Mouse (Mus musculus) T-helper 1 cell (primary cell): ENCODE data around the gene Ppp1r12a.

Experiments used
- in situ Hi-C: fragments of 300-600 bp; cut with MboI, MseI; formaldehyde crosslinking; loops from one replicate; pipeline ENCODE4 v1.15.1; 2025; ENCODE audit warnings: high pct_unique_total_duplicates

Gene Ppp1r12a

GRCm38 (mm10) chr10:108161261-108162256 lies at the start of gene Ppp1r12a:
Ppp1r12a (plus strand) TSS chr10:108162193.
- in situ Hi-C loops = loop anchor here (25.0 kb wide), 1 partner anchor 224 kb away; no protein-coding TSS in a partner anchor

GRCm38 (mm10) chr10:108113361-108114237 lies 48.4 kb upstream of the Ppp1r12a start:
- in situ Hi-C loops = no loop called here

- in situ Hi-C loops = no loop called here
Measured at GRCm38 (mm10) chr10:108118200-108119163, 43.5 kb upstream of the Ppp1r12a start.

GRCm38 (mm10) chr10:108119416-108119815 lies 42.6 kb upstream of the Ppp1r12a start:
- in situ Hi-C loops = no loop called here

GRCm38 (mm10) chr10:108124934-108125599 lies 36.9 kb upstream of the Ppp1r12a start:
- in situ Hi-C loops = no loop called here

- in situ Hi-C loops = no loop called here
Measured at GRCm38 (mm10) chr10:108129167-108129566, 32.8 kb upstream of the Ppp1r12a start.

GRCm38 (mm10) chr10:108131858-108132257 lies 30.1 kb upstream of the Ppp1r12a start:
- in situ Hi-C loops = no loop called here

GRCm38 (mm10) chr10:108133253-108133652 lies 28.7 kb upstream of the Ppp1r12a start:
- in situ Hi-C loops = no loop called here

- in situ Hi-C loops = no loop called here
Measured at GRCm38 (mm10) chr10:108133745-108134144, 28.2 kb upstream of the Ppp1r12a start.

GRCm38 (mm10) chr10:108138347-108138746 lies 23.6 kb upstream of the Ppp1r12a start:
- in situ Hi-C loops = no loop called here

- in situ Hi-C loops = no loop called here
Measured at GRCm38 (mm10) chr10:108139788-108140187, 22.2 kb upstream of the Ppp1r12a start.

GRCm38 (mm10) chr10:108140742-108141141 lies 21.3 kb upstream of the Ppp1r12a start:
- in situ Hi-C loops = no loop called here

- in situ Hi-C loops = no loop called here
Measured at GRCm38 (mm10) chr10:108143991-108144525, 17.9 kb upstream of the Ppp1r12a start.

- in situ Hi-C loops = no loop called here
Measured at GRCm38 (mm10) chr10:108145701-108146100, 16.3 kb upstream of the Ppp1r12a start.

GRCm38 (mm10) chr10:108147031-108147430 lies 15.0 kb upstream of the Ppp1r12a start:
- in situ Hi-C loops = no loop called here

- in situ Hi-C loops = loop anchor here (25.0 kb wide), 1 partner anchor 216 kb away; no protein-coding TSS in a partner anchor
Measured at GRCm38 (mm10) chr10:108153301-108153700, 8.7 kb upstream of the Ppp1r12a start.

GRCm38 (mm10) chr10:108155042-108155686 lies 6.8 kb upstream of the Ppp1r12a start:
- in situ Hi-C loops = loop anchor here (25.0 kb wide), 1 partner anchor 218 kb away; no protein-coding TSS in a partner anchor

GRCm38 (mm10) chr10:108155687-108156067 lies 6.3 kb upstream of the Ppp1r12a start:
- in situ Hi-C loops = loop anchor here (25.0 kb wide), 1 partner anchor 218 kb away; no protein-coding TSS in a partner anchor

GRCm38 (mm10) chr10:108156128-108156527 lies 5.9 kb upstream of the Ppp1r12a start:
- in situ Hi-C loops = loop anchor here (25.0 kb wide), 1 partner anchor 219 kb away; no protein-coding TSS in a partner anchor
